Mouse (Mus musculus) stomach, embryonic 14.5 days (tissue): ENCODE results near the gene Zfp777. TPM values are rescaled to one million over a fixed set of nuclear protein-coding genes. Genes with fewer than 3 reads are reported as not detected.

Source experiments
- ATAC-seq: fragments of 200-750 bp; cut with Nextera tagmentation; 2 replicates; pipeline ENCODE4 v1.8.0; 2017; ENCODE audit warnings: low read depth, moderate TSS enrichment; ENCODE audit not compliant: insufficient number of reproducible peaks, insufficient read depth, low FRiP score
- H3K27ac ChIP-seq: fragments of 300-500 bp; sonication (generic); 2 replicates; pipeline ENCODE4 v1.5.1; 2014; ENCODE audit warnings: mild to moderate bottlenecking, low read length, moderate library complexity, mixed read lengths
- H3K27me3 ChIP-seq: fragments of 300-500 bp; sonication (generic); 2 replicates; pipeline ENCODE4 v1.6.1; 2014; ENCODE audit warnings: low read length, control low read depth, mixed read lengths; ENCODE audit not compliant: control insufficient read depth, insufficient read depth
- H3K36me3 ChIP-seq: fragments of 300-500 bp; sonication (generic); 2 replicates; pipeline ENCODE4 v1.6.1; 2014; ENCODE audit warnings: mild to moderate bottlenecking, control low read depth, low read length, moderate library complexity, mixed read lengths; ENCODE audit not compliant: control insufficient read depth, insufficient read depth
- H3K4me1 ChIP-seq: fragments of 300-500 bp; sonication (generic); 2 replicates; pipeline ENCODE4 v1.6.1; 2014; ENCODE audit warnings: low read length, control low read depth, mixed read lengths; ENCODE audit not compliant: control insufficient read depth, insufficient read depth
- H3K4me2 ChIP-seq: fragments of 300-500 bp; sonication (generic); replicated peaks from 2 replicates; pipeline ENCODE4 v1.6.1; 2014; ENCODE audit warnings: low read depth, low read length, control low read depth
- H3K4me3 ChIP-seq: fragments of 300-500 bp; sonication (generic); 2 replicates; pipeline ENCODE4 v1.5.1; 2014; ENCODE audit warnings: low read depth, low read length, control low read depth
- H3K9ac ChIP-seq: fragments of 300-500 bp; sonication (generic); replicated peaks from 2 replicates; pipeline ENCODE4 v1.6.1; 2014; ENCODE audit warnings: low read depth, mild to moderate bottlenecking, control low read depth, low read length, moderate library complexity, mixed read lengths
- H3K9me3 ChIP-seq: fragments of 300-500 bp; sonication (generic); 2 replicates; pipeline ENCODE4 v1.6.1; 2016; ENCODE audit warnings: low read depth, low read length, control low read depth; ENCODE audit not compliant: control insufficient read depth
- WGBS: fragments of 180-500 bp; shearing (Covaris S2); extraction: QIAGEN DNeasy Blood & Tissue Kit; methylation state at CpG from one replicate; pipeline ENCODE4 v1.1.7; 2014; 5-methylcytosine and 5-hydroxymethylcytosine counted together
- polyA plus RNA-seq: library from polyadenylated mRNA; unstranded; fragments of >200 nt; fragmentation: Nextera tagmentation; extraction: Ambion mirVana; gene quantifications from 2 replicates; pipeline ENCODE4 v1.2.1, GENCODE M21; 2014

Zfp777 gene
- polyA plus RNA-seq, 1 experiment from 2014 or later, result 7.1 TPM

GRCm38 (mm10) chr6:48049273-48050065 is 758 bp upstream of the Zfp777 start:
- peak overlapping the region; percentile 77; the same call in 1 of the 2 replicates for H3K9ac ChIP-seq
- H3K4me3 ChIP-seq, result peak overlapping the region; percentile 83
- H3K27ac ChIP-seq, result no peak overlapping the region
- WGBS, result 51% methylated on average over 9 of the region's 9 CpGs
- H3K27me3 ChIP-seq, result no peaks in the 10 kb centered on the region
- H3K36me3 ChIP-seq, result peaks cover 1% of the 10 kb centered on the region; the same call in 1 of the 2 replicates
- peak overlapping the region; percentile 46 for H3K4me2 ChIP-seq
- ATAC-seq, result no peak
- H3K9me3 ChIP-seq, result no peaks in the 10 kb centered on the region
- peaks cover 6% of the 10 kb centered on the region; the same call in 1 of the 2 replicates for H3K4me1 ChIP-seq

- H3K27me3 ChIP-seq, result no peaks in the 10 kb centered on the region
- under 1% methylated on average over 114 of the region's 150 CpGs for WGBS
- peak overlapping the region; percentile 85; the same call in 1 of the 2 replicates for H3K27ac ChIP-seq
- H3K36me3 ChIP-seq, result peaks cover 18% of the 10 kb centered on the region
- no peaks in the 10 kb centered on the region for H3K9me3 ChIP-seq
- peaks cover 6% of the 10 kb centered on the region; the same call in 1 of the 2 replicates for H3K4me1 ChIP-seq
- H3K9ac ChIP-seq, result peak overlapping the region; percentile 77
- H3K4me2 ChIP-seq, result peak overlapping the region; percentile 79
- ATAC-seq, result peak; percentile 48
- peak overlapping the region; percentile 83 for H3K4me3 ChIP-seq
Observed at GRCm38 (mm10) chr6:48047450-48048351, 1.0 kb downstream of the Zfp777 start.

GRCm38 (mm10) chr6:48047114-48047449 is 1.6 kb downstream of the Zfp777 start:
- no peak for ATAC-seq
- H3K27me3 ChIP-seq, result no peaks in the 10 kb centered on the region
- no peak overlapping the region for H3K27ac ChIP-seq
- peak overlapping the region; percentile 83 for H3K4me3 ChIP-seq
- peak overlapping the region; percentile 77 for H3K9ac ChIP-seq
- H3K36me3 ChIP-seq, result peaks cover 19% of the 10 kb centered on the region
- peak overlapping the region; percentile 79 for H3K4me2 ChIP-seq
- 4% methylated on average over 12 of the region's 12 CpGs for WGBS
- H3K9me3 ChIP-seq, result no peaks in the 10 kb centered on the region
- H3K4me1 ChIP-seq, result peaks cover 6% of the 10 kb centered on the region; the same call in 1 of the 2 replicates

DNA sequence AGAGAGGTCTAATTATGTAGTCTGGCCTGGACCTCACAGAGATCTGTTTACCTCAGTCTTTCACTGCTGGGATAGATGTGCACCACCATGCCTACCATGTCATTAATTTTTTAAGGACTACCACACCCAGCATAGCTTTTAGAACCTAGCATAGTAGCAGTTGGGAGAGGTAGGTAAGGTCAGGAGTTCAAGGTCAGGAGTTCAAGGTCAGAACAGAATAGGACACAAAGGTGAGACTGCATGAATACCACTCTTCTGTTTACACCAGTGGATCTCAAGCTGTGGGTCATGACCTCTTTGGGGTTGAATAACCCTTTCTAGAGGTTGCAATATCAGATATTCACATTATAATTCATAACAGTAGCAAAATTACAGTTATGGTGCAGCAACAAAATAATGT is 16.1 kb downstream of the Zfp777 start:
- Histone ChIP-seq H3K9ac (no peak overlapping the region), H3K27ac (no peak overlapping the region), H3K9me3 (no peaks in the 10 kb centered on the region), H3K27me3 (no peaks in the 10 kb centered on the region), H3K4me2 (no peak overlapping the region), H3K4me1 (no peaks in the 10 kb centered on the region), H3K36me3 (peaks cover 71% of the 10 kb centered on the region), H3K4me3 (no peak overlapping the region)
- no peak for ATAC-seq

DNA sequence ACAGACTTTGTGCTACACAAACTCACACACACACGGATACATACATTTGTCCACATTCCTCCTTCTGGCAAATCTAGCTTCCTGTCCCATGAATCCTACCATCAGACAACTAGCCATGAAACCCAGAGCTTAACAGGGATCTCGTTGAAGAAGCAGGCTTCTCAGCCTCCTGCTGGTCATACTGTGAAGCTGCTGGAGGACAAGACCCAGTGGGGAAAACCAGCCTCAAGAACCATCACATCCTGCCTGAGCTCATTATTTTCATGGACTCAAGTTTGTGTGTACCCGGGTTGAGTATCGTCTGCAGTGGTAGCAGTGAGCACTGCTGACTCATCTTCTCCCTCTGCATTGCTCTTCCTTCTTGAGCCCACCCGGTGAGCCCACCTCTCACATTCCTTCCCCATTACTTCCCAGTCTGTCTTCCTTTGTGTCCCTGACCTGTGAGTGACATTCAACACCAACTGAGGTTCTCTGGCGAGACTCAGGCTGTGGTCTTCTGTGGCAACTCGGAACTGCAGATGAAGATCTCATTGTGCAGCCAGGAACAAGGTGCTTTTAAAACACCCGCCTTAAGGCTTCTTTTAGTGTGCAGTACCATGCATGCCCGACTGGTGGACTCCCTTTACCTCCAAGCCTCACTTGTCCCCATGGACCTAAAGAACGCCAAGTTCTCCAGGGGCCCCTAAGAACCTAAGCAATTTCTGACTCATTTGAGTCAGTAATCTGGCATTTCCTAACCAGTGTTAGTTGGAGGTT is 22.6 kb downstream of the Zfp777 start:
- Histone ChIP-seq H3K9me3 (peaks cover 26% of the 10 kb centered on the region), H3K36me3 (peaks cover 74% of the 10 kb centered on the region), H3K27me3 (no peaks in the 10 kb centered on the region), H3K4me3 (no peak overlapping the region), H3K9ac (no peak overlapping the region), H3K4me2 (no peak overlapping the region), H3K4me1 (no peaks in the 10 kb centered on the region), H3K27ac (no peak overlapping the region)
- ATAC-seq, result no peak
- 88% methylated on average over 10 of the region's 10 CpGs for WGBS

DNA sequence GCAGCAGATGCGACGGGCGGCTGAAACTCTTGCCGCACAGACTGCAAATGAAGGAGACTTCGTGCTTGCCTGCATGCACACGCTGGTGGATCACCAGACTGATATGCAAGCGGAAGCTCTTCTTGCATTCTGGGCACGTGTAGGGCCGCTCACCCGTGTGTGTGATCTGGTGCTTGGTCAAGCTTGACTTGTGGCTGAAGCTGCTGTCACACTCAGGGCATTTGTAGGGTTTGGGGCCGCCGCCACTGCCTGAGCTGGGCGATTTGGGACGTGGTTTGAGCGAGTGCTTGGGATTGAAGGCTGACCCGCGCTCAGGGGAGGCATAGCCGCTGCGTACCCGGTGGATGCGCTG is 23.7 kb downstream of the Zfp777 start:
- Histone ChIP-seq H3K9me3 (peaks cover 26% of the 10 kb centered on the region), H3K27me3 (no peaks in the 10 kb centered on the region), H3K4me1 (no peaks in the 10 kb centered on the region), H3K9ac (no peak overlapping the region), H3K36me3 (peaks cover 69% of the 10 kb centered on the region), H3K4me2 (no peak overlapping the region), H3K4me3 (no peak overlapping the region), H3K27ac (no peak overlapping the region)
- WGBS, result 83% methylated on average over 21 of the region's 21 CpGs
- ATAC-seq, result no peak

- ATAC-seq, result no peak
- peaks cover 65% of the 10 kb centered on the region for H3K36me3 ChIP-seq
- H3K27me3 ChIP-seq, result no peaks in the 10 kb centered on the region
- no peak overlapping the region for H3K27ac ChIP-seq
- H3K4me2 ChIP-seq, result no peak overlapping the region
- no peak overlapping the region for H3K4me3 ChIP-seq
- H3K9me3 ChIP-seq, result peaks cover 26% of the 10 kb centered on the region
- no peak overlapping the region for H3K9ac ChIP-seq
- no peaks in the 10 kb centered on the region for H3K4me1 ChIP-seq
- WGBS, result 86% methylated on average over 43 of the region's 43 CpGs
Observed at GRCm38 (mm10) chr6:48024330-48024993, 24.2 kb downstream of the Zfp777 start.

- Histone ChIP-seq H3K4me1 (no peaks in the 10 kb centered on the region), H3K9me3 (peaks cover 26% of the 10 kb centered on the region), H3K27ac (no peak overlapping the region), H3K4me3 (no peak overlapping the region), H3K36me3 (peaks cover 48% of the 10 kb centered on the region), H3K27me3 (no peaks in the 10 kb centered on the region), H3K9ac (no peak overlapping the region), H3K4me2 (no peak overlapping the region)
- 79% methylated on average over 2 of the region's 2 CpGs for WGBS
- ATAC-seq, result no peak
Observed at GRCm38 (mm10) chr6:48022672-48023071, 26.0 kb downstream of the Zfp777 start.
